Mouse (Mus musculus): ENCODE measurements around the gene Acoxl.

DNA sequence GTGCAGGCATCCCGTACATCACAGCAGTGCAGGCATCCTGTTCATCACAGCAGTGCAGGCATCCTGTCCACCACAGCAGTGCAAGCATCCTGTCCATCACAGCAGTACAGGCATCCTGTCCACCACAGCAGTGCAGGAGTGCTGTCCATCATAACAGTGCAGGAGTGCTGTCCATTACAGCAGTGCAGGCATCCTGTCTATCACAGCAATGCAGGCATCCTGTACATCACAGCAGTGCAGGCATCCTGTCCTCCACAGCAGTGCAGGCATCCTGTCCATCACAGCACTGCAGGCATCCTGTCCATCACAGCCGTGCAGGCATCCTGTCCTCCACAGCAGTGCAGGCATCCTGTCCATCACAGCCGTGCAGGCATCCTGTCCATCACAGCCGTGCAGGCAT lies 207.8 kb downstream of the Acoxl start:
- TF ChIP-seq POLR2A (IDR thresholded peaks at IDR 0.05; ENCODE audit: borderline replicate concordance, insufficient read depth, low read length) = no peak
- TF ChIP-seq CTCF (IDR thresholded peaks at IDR 0.05; ENCODE audit: borderline replicate concordance, insufficient read depth, low read depth, low read length) = no peak
